Mouse (Mus musculus): ENCODE measurements around the gene Uimc1. TPM values are rescaled to one million over a fixed set of nuclear protein-coding genes. Genes with fewer than 3 reads are reported as not detected.

The Uimc1 gene
- polyA plus RNA-seq (2012; rRNA removed; ENCODE audit: low replicate concordance) = 8.8 and 9.9 TPM in 2 replicates

GRCm38 (mm10) chr13:55099726-55100478, at the start of gene Uimc1:
TSS of gene Uimc1 (minus strand) at chr13:55100300.

GRCm38 (mm10) chr13:55133448-55133847, 33.3 kb upstream of the Uimc1 start, which contains the start of gene Gm17617:
TSS of gene Gm17617 (minus strand) at chr13:55133548.

GRCm38 (mm10) chr13:55105045-55105952, 5.2 kb upstream of the Uimc1 start, which contains the start of gene Zfp346:
TSS of gene Zfp346 (plus strand) at chr13:55105311.

GRCm38 (mm10) chr13:55021194-55021779, 78.8 kb downstream of the Uimc1 start, which contains the start of gene Hk3:
TSS of gene Hk3 (minus strand) at chr13:55021385.

Other genes with a start within 250 kb of the Uimc1 start
- 21.4 and 28.6 TPM in 2 replicates for gene Unc5a, start 150.9 kb downstream of the Uimc1 start, polyA plus RNA-seq (2012; rRNA removed; ENCODE audit: low replicate concordance)
- 4.7 and 6.6 TPM in 2 replicates for gene Hk3, start 78.9 kb downstream of the Uimc1 start, polyA plus RNA-seq (2012; rRNA removed; ENCODE audit: low replicate concordance)
- 16.3 and 30.8 TPM in 2 replicates for gene Zfp346, start 5.0 kb upstream of the Uimc1 start, polyA plus RNA-seq (2012; rRNA removed; ENCODE audit: low replicate concordance)
- gene Gm17617, start 33.2 kb upstream of the Uimc1 start, polyA plus RNA-seq (2012; rRNA removed; ENCODE audit: low replicate concordance) = not detected in 2 replicates
- 0.33 and 1.7 TPM in 2 replicates for gene Fgfr4, start 52.3 kb upstream of the Uimc1 start, polyA plus RNA-seq (2012; rRNA removed; ENCODE audit: low replicate concordance)
- gene Nsd1, start 109.5 kb upstream of the Uimc1 start, polyA plus RNA-seq (2012; rRNA removed; ENCODE audit: low replicate concordance) = 23.8 and 30.1 TPM in 2 replicates
- gene Prelid1, start 220.2 kb upstream of the Uimc1 start, polyA plus RNA-seq (2012; rRNA removed; ENCODE audit: low replicate concordance) = 264 and 298 TPM in 2 replicates
- 66.9 and 86.0 TPM in 2 replicates for gene Rab24, start 221.6 kb upstream of the Uimc1 start, polyA plus RNA-seq (2012; rRNA removed; ENCODE audit: low replicate concordance)
- gene Mxd3, start 229.5 kb upstream of the Uimc1 start, polyA plus RNA-seq (2012; rRNA removed; ENCODE audit: low replicate concordance) = 1.4 and 7.1 TPM in 2 replicates